Mouse (Mus musculus): ENCODE data around the gene Zfp799. TPM values are rescaled to one million over a fixed set of nuclear protein-coding genes. Genes with fewer than 3 reads are reported as not detected.

Zfp799 gene
- total RNA-seq, 2 experiments from 2014 or later = 13.5 to 13.7 TPM

DNA sequence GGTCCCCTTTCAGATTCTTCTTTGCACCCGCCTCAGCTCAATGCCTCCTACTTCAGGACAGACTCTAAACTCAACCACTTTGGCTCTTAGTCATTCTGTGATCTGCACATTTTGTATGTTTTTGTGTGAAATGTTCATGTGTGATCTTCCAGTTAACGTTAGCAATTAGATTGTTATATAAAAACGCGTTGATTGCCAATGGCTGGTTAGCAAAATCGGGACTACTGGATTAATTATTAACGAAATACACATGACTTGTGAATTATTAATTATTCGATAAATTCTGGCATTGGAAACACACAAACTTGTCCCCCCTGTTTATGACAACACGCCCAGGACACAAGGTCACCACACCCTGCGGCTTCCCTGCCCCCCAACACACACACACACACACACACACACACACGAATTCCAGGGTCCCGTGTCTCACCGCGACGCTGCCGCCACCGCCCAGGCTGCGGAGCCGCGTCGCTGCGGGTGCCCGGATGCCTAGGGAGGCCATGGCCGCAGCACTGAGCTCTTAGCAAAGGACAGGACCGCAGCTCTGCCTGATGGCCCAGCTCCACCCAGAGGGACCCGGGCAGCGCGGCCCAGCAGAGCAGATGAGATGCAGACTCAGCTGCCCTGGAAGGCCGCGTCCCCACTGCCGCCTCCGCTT is 42.5 kb downstream of the Zfp799 start:
- no peak for DNase-seq

DNA sequence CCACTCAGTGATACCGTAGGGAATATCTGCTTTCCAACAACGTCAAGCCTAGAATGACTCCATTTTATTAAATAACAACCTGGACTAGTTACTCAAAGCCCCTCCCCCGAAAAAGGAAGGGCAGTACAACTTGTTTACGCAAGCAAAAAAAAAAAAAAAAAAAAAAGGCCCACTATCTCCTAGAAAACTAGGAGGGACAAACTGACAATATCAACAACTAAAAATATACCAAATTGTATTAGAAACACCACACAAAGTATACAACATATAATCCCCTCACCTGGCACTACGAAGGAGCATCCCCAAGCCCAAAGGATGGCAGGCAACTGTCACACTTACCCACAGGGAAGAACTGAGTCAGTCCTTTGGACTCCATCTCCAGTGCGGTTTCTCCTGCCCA is 43.1 kb downstream of the Zfp799 start:
- no peak for DNase-seq

DNA sequence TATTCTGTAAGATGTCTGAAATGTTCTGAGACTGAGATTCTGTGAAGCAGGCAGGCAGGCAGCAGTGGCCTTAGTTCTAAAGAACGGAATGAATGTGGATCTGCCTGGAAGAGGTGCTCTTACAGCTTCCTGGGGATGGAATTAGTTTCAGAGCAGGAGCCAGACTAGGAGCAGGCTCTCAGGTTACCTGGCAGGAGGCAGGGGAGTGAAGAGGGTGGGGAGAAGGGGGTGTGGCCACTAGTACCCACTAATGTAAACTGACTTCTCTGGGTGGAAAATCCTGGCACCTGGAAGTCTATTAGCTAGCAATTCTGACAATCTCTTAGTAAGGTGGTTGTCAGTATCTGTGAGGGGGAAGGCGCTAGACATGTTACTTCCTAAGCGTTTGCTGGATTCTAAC is 44.4 kb downstream of the Zfp799 start:
- no peak for DNase-seq

DNA sequence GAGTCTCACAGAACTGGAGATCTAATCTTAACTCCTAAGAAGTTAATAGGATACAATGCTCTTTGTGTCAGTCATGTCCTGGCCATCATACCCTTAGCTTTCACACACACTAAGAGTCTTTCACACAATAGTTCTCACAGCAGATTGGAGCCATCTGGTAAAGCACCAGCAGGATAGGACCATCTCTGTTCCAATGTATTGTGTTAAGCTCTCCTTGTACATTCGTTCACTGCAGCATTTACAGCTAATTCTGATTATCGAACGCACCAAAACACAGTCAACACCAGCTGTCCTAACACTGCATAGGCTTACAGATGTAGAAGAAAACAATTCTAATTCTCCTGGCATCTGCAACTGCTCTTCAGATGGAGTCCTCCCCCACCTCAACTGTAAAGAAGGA is 52.5 kb downstream of the Zfp799 start:
- DNase-seq = no peak

DNA sequence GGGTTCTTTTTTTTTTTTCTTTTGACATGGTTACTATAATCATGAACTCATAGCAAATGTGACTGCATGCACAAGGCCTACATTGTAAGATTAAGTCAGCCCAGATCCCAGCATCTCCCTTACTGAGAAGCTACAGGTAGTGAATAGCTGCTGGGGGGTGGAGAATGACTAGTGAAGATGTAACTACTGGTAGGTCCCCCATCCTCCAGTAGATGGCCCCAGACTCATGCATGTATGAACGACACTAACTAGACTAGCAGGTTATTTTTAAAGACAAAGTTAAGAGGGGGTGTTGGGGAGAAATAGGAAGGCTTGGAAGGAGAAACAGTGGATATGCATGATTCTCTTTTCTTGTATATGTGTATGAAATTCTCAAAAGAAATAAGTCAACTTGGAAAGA is 58.8 kb downstream of the Zfp799 start:
- DNase-seq = peak; percentile 28

DNA sequence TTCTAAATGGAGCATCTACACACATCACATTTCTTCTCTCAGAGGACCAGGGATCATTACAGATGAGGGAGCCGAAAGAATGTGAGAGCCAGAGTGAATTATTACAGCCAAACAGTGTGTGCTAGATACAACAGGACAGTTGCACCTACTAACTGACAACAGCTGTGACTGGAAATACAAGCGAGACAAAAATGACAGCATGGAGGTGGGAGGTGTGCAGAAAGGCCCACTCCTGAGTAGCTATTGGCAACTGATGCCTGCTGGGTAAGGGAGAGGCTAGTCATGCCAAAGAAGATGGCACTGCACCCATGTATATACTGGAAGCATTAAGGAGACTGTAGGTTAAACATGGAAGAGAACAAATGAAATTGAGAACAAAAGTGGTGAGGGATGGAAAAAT is 63.6 kb downstream of the Zfp799 start:
- no peak for DNase-seq

Other genes starting within 250 kb of the Zfp799 start
- not detected for gene Cyp4f37, start 209.0 kb downstream of the Zfp799 start, total RNA-seq (2021)
- not detected for gene Cyp4f40, start 171.4 kb downstream of the Zfp799 start, total RNA-seq (2021)
- not detected for gene Cyp4f15, start 144.6 kb downstream of the Zfp799 start, total RNA-seq (2021)
- gene Zfp871, start 42.0 kb downstream of the Zfp799 start, total RNA-seq (2021) = 10 to 100 TPM; 41.4 to 46.3 TPM
- gene Zfp811, start 20.3 kb downstream of the Zfp799 start, total RNA-seq (2021) = under 1 TPM; 0.27 to 0.43 TPM
- gene Zfp870, start 61.4 kb upstream of the Zfp799 start, total RNA-seq (2021) = 1 to 10 TPM; 6.7 to 7.6 TPM
- not detected for gene Cyp4f14, start 87.1 kb upstream of the Zfp799 start, total RNA-seq (2021)
- 10 to 100 TPM; 10.9 to 12.4 TPM for gene Cyp4f13, start 117.1 kb upstream of the Zfp799 start, total RNA-seq (2021)
- 1 to 10 TPM; 4.9 to 5.0 TPM for gene Zfp472, start 135.6 kb upstream of the Zfp799 start, total RNA-seq (2021)
- 1 to 10 TPM; 7.2 to 7.8 TPM for gene Zfp952, start 162.9 kb upstream of the Zfp799 start, total RNA-seq (2021)
- gene Zfp763, start 203.1 kb upstream of the Zfp799 start, total RNA-seq (2021) = 1 to 10 TPM; 5.1 to 5.8 TPM
- gene 4921501E09Rik, start 237.8 kb upstream of the Zfp799 start, total RNA-seq (2021) = not detected